Mouse (Mus musculus): ENCODE measurements at regions not wholly inside any gene's neighbourhood (a gene's known extent, or its start where the extent isn't known, plus 50 kb on each side); places are given as distances from the start of the nearest gene placed in this dataset.

- 74% methylated on average over 1 of the region's 1 CpGs for WGBS
Measured at GRCm38 (mm10) chr14:104824224-104824623, 301.8 kb upstream of the Rnf219 start.

GRCm38 (mm10) chr14:104821903-104822573 lies 299.6 kb upstream of the Rnf219 start:
- H3K9me3 ChIP-seq: no peaks in the 10 kb centered on the region
- H3K4me2 ChIP-seq: no peak overlapping the region
- no peaks in the 10 kb centered on the region for H3K27me3 ChIP-seq
- H3K4me3 ChIP-seq: no peak overlapping the region
- ATAC-seq (ENCODE audit: insufficient number of reproducible peaks, low FRiP score, low TSS enrichment, low read depth): no peak
- H3K36me3 ChIP-seq: no peaks in the 10 kb centered on the region
- no peaks in the 10 kb centered on the region for H3K4me1 ChIP-seq
- H3K27ac ChIP-seq: no peak overlapping the region
- 56% methylated on average over 11 of the region's 11 CpGs for WGBS
- no peak overlapping the region for H3K9ac ChIP-seq

More at GRCm38 (mm10) chr14:104824224-104824623, 301.8 kb upstream of the Rnf219 start:
- Histone ChIP-seq H3K27ac (no peak overlapping the region), H3K9me3 (no peaks in the 10 kb centered on the region), H3K27me3 (no peaks in the 10 kb centered on the region), H3K4me3 (no peak overlapping the region), H3K9ac (no peak overlapping the region), H3K36me3 (no peaks in the 10 kb centered on the region), H3K4me1 (no peaks in the 10 kb centered on the region), H3K4me2 (no peak overlapping the region)
- ATAC-seq (ENCODE audit: insufficient number of reproducible peaks, low FRiP score, low TSS enrichment, low read depth): no peak

- no peak overlapping the region for H3K27ac ChIP-seq
- no peak for ATAC-seq (ENCODE audit: insufficient number of reproducible peaks, low FRiP score, low TSS enrichment, low read depth)
- no peaks in the 10 kb centered on the region for H3K36me3 ChIP-seq
- no peaks in the 10 kb centered on the region for H3K27me3 ChIP-seq
- no peaks in the 10 kb centered on the region for H3K4me1 ChIP-seq
- no peak overlapping the region for H3K4me3 ChIP-seq
- WGBS: 85% methylated on average over 4 of the region's 4 CpGs
- H3K9ac ChIP-seq: no peak overlapping the region
- H3K9me3 ChIP-seq: no peaks in the 10 kb centered on the region
- no peak overlapping the region for H3K4me2 ChIP-seq
Measured at GRCm38 (mm10) chr14:104819106-104819505, 296.7 kb upstream of the Rnf219 start.

GRCm38 (mm10) chr14:104813977-104814584 lies 291.6 kb upstream of the Rnf219 start:
- H3K4me2 ChIP-seq: no peak overlapping the region
- H3K36me3 ChIP-seq: no peaks in the 10 kb centered on the region
- no peaks in the 10 kb centered on the region for H3K9me3 ChIP-seq
- H3K4me3 ChIP-seq: no peak overlapping the region
- no peak overlapping the region for H3K27ac ChIP-seq
- H3K9ac ChIP-seq: no peak overlapping the region
- no peaks in the 10 kb centered on the region for H3K27me3 ChIP-seq
- no peaks in the 10 kb centered on the region for H3K4me1 ChIP-seq
- ATAC-seq (ENCODE audit: insufficient number of reproducible peaks, low FRiP score, low TSS enrichment, low read depth): no peak
- WGBS: 21% methylated on average over 10 of the region's 10 CpGs

- H3K9me3 ChIP-seq: no peaks in the 10 kb centered on the region
- H3K4me3 ChIP-seq: no peak overlapping the region
- H3K36me3 ChIP-seq: no peaks in the 10 kb centered on the region
- whole genome bisulfite sequencing: 70% methylated on average over 4 of the region's 4 CpGs
- no peaks in the 10 kb centered on the region for H3K4me1 ChIP-seq
- no peaks in the 10 kb centered on the region for H3K27me3 ChIP-seq
- no peak overlapping the region for H3K27ac ChIP-seq
- no peak overlapping the region for H3K4me2 ChIP-seq
- ATAC-seq (ENCODE audit: insufficient number of reproducible peaks, low FRiP score, low TSS enrichment, low read depth): no peak
- H3K9ac ChIP-seq: no peak overlapping the region
Measured at GRCm38 (mm10) chr14:104812006-104812405, 289.6 kb upstream of the Rnf219 start.

GRCm38 (mm10) chr14:104805332-104805731 lies 282.9 kb upstream of the Rnf219 start:
- WGBS: 88% methylated on average over 10 of the region's 10 CpGs

GRCm38 (mm10) chr14:104796348-104796965 lies 274.0 kb upstream of the Rnf219 start:
- Histone ChIP-seq H3K9ac (no peak overlapping the region), H3K4me3 (0 out of 2 replicates have a peak overlapping the region, but pooled peaks have one; percentile 7), H3K36me3 (no peaks in the 10 kb centered on the region), H3K9me3 (no peaks in the 10 kb centered on the region), H3K27me3 (peaks cover 2% of the 10 kb centered on the region; the same call in 1 of the 2 replicates), H3K4me2 (peak overlapping the region; percentile 32), H3K27ac (no peak overlapping the region), H3K4me1 (peaks cover 7% of the 10 kb centered on the region; the same call in 1 of the 2 replicates)
- ATAC-seq (ENCODE audit: insufficient number of reproducible peaks, low FRiP score, low TSS enrichment, low read depth): peak; percentile 52; the same call in 1 of the 2 replicates
- WGBS: 26% methylated on average over 17 of the region's 17 CpGs

More at GRCm38 (mm10) chr14:104805332-104805731, 282.9 kb upstream of the Rnf219 start:
- Histone ChIP-seq H3K9me3 (no peaks in the 10 kb centered on the region), H3K36me3 (no peaks in the 10 kb centered on the region), H3K4me2 (no peak overlapping the region), H3K4me3 (no peak overlapping the region), H3K9ac (no peak overlapping the region), H3K27me3 (no peaks in the 10 kb centered on the region), H3K27ac (no peak overlapping the region), H3K4me1 (no peaks in the 10 kb centered on the region)
- ATAC-seq (ENCODE audit: insufficient number of reproducible peaks, low FRiP score, low TSS enrichment, low read depth): no peak

- ATAC-seq (ENCODE audit: insufficient number of reproducible peaks, low FRiP score, low TSS enrichment, low read depth): no peak
- no peaks in the 10 kb centered on the region for H3K4me1 ChIP-seq
- H3K4me3 ChIP-seq: no peak overlapping the region
- 34% methylated on average over 3 of the region's 3 CpGs for WGBS
- no peak overlapping the region for H3K9ac ChIP-seq
- no peak overlapping the region for H3K27ac ChIP-seq
- no peak overlapping the region for H3K4me2 ChIP-seq
- peaks cover 4% of the 10 kb centered on the region; the same call in 1 of the 2 replicates for H3K27me3 ChIP-seq
- no peaks in the 10 kb centered on the region for H3K9me3 ChIP-seq
- no peaks in the 10 kb centered on the region for H3K36me3 ChIP-seq
Measured at GRCm38 (mm10) chr14:104789346-104789745, 266.9 kb upstream of the Rnf219 start.

GRCm38 (mm10) chr14:104785066-104785465 lies 262.6 kb upstream of the Rnf219 start:
- Histone ChIP-seq H3K4me1 (no peaks in the 10 kb centered on the region), H3K4me3 (no peak overlapping the region), H3K27me3 (no peaks in the 10 kb centered on the region), H3K4me2 (no peak overlapping the region), H3K27ac (no peak overlapping the region), H3K9me3 (no peaks in the 10 kb centered on the region), H3K36me3 (no peaks in the 10 kb centered on the region), H3K9ac (no peak overlapping the region)
- no peak for ATAC-seq (ENCODE audit: insufficient number of reproducible peaks, low FRiP score, low TSS enrichment, low read depth)
- 78% methylated on average over 12 of the region's 12 CpGs for WGBS

- WGBS: 54% methylated on average over 4 of the region's 4 CpGs
- Histone ChIP-seq H3K9ac (no peak overlapping the region), H3K4me2 (no peak overlapping the region), H3K27me3 (no peaks in the 10 kb centered on the region), H3K9me3 (no peaks in the 10 kb centered on the region), H3K4me1 (no peaks in the 10 kb centered on the region), H3K36me3 (no peaks in the 10 kb centered on the region), H3K27ac (no peak overlapping the region), H3K4me3 (no peak overlapping the region)
- no peak for ATAC-seq (ENCODE audit: insufficient number of reproducible peaks, low FRiP score, low TSS enrichment, low read depth)
Measured at GRCm38 (mm10) chr14:104769938-104770337, 247.5 kb upstream of the Rnf219 start.

- no peak overlapping the region for H3K4me3 ChIP-seq
- WGBS: 49% methylated on average over 3 of the region's 3 CpGs
- no peaks in the 10 kb centered on the region for H3K4me1 ChIP-seq
- no peak for ATAC-seq (ENCODE audit: insufficient number of reproducible peaks, low FRiP score, low TSS enrichment, low read depth)
- H3K9me3 ChIP-seq: no peaks in the 10 kb centered on the region
- no peaks in the 10 kb centered on the region for H3K36me3 ChIP-seq
- no peak overlapping the region for H3K4me2 ChIP-seq
- H3K27me3 ChIP-seq: no peaks in the 10 kb centered on the region
- no peak overlapping the region for H3K9ac ChIP-seq
- no peak overlapping the region for H3K27ac ChIP-seq
Measured at GRCm38 (mm10) chr14:104734213-104734612, 211.8 kb upstream of the Rnf219 start.

- no peak for ATAC-seq (ENCODE audit: insufficient number of reproducible peaks, low FRiP score, low TSS enrichment, low read depth)
- H3K27ac ChIP-seq: no peak overlapping the region
- H3K36me3 ChIP-seq: no peaks in the 10 kb centered on the region
- no peaks in the 10 kb centered on the region for H3K4me1 ChIP-seq
- WGBS: 51% methylated on average over 1 of the region's 1 CpGs
- no peak overlapping the region for H3K4me2 ChIP-seq
- no peak overlapping the region for H3K9ac ChIP-seq
- H3K27me3 ChIP-seq: no peaks in the 10 kb centered on the region
- H3K4me3 ChIP-seq: no peak overlapping the region
- no peaks in the 10 kb centered on the region for H3K9me3 ChIP-seq
Measured at GRCm38 (mm10) chr14:104732036-104732435, 209.6 kb upstream of the Rnf219 start.

Data from limb, embryonic 15.5 days (tissue).